Mouse (Mus musculus) bone marrow, adult 2 months (tissue): ENCODE measurements at regions not wholly inside any gene's neighbourhood (a gene's known extent, or its start where the extent isn't known, plus 50 kb on each side); places are given as distances from the start of the nearest gene placed in this dataset.

Experiments used
- H3K27ac ChIP-seq: fragments of 200-500 bp; 2 replicates; pipeline ENCODE4 v1.5.1; 2012; ENCODE audit warnings: low read depth, mild to moderate bottlenecking, control low read depth, inconsistent platforms, low read length; ENCODE audit not compliant: control insufficient read depth, poor library complexity, insufficient read depth
- H3K4me1 ChIP-seq: fragments of 200-500 bp; 2 replicates; pipeline ENCODE4 v1.6.1; 2011; ENCODE audit warnings: low read length; ENCODE audit not compliant: control insufficient read depth, insufficient read depth
- H3K4me3 ChIP-seq: fragments of 200-500 bp; replicated peaks from 2 replicates; pipeline ENCODE3; 2011; ENCODE audit warnings: mild to moderate bottlenecking, low read depth, low read length, control low read depth; ENCODE audit not compliant: control insufficient read depth
- CTCF ChIP-seq: fragments of 200-500 bp; IDR thresholded peaks from 2 replicates; pipeline ENCODE4 v1.5.1; 2011; ENCODE audit warnings: low read length, control low read depth; ENCODE audit not compliant: control insufficient read depth, insufficient read depth
- POLR2A ChIP-seq: fragments of 200-500 bp; IDR thresholded peaks from 2 replicates; pipeline ENCODE4 v1.6.1; 2011; ENCODE audit warnings: low read depth, mild to moderate bottlenecking, control low read depth, low read length, borderline replicate concordance; ENCODE audit not compliant: control insufficient read depth
- WGBS: fragments of 180-500 bp; shearing (Covaris S2); methylation state at CpG from one replicate; pipeline ENCODE4 v1.1.7; 2018; 5-methylcytosine and 5-hydroxymethylcytosine counted together

- Histone ChIP-seq H3K4me1 (no peaks in the 10 kb centered on the region), H3K27ac (no peak overlapping the region), H3K4me3 (no peak overlapping the region)
- TF ChIP-seq CTCF, result no peak
- no peak for TF ChIP-seq POLR2A
Measured at GRCm38 (mm10) chr8:78013101-78013500, 200.0 kb upstream of the Ttc29 start.

GRCm38 (mm10) chr8:78018430-78019180 is 194.5 kb upstream of the Ttc29 start:
- 67% methylated on average over 4 of the region's 4 CpGs for WGBS
- Histone ChIP-seq H3K4me3 (no peak overlapping the region), H3K4me1 (no peaks in the 10 kb centered on the region), H3K27ac (no peak overlapping the region)
- TF ChIP-seq POLR2A (no peak), CTCF (no peak)

GRCm38 (mm10) chr8:78021473-78021872 is 191.6 kb upstream of the Ttc29 start:
- Histone ChIP-seq H3K4me3 (no peak overlapping the region), H3K4me1 (no peaks in the 10 kb centered on the region), H3K27ac (no peak overlapping the region)
- TF ChIP-seq POLR2A, result no peak
- no peak for TF ChIP-seq CTCF
- 51% methylated on average over 2 of the region's 2 CpGs for WGBS

GRCm38 (mm10) chr8:78022986-78023385 is 190.1 kb upstream of the Ttc29 start:
- no peak overlapping the region for H3K27ac ChIP-seq
- H3K4me1 ChIP-seq, result no peaks in the 10 kb centered on the region
- H3K4me3 ChIP-seq, result no peak overlapping the region
- 67% methylated on average over 5 of the region's 5 CpGs for WGBS
- TF ChIP-seq CTCF (no peak), POLR2A (no peak)

- no peak overlapping the region for H3K27ac ChIP-seq
- no peak overlapping the region for H3K4me3 ChIP-seq
- TF ChIP-seq POLR2A (no peak), CTCF (no peak)
- 23% methylated on average over 7 of the region's 7 CpGs for WGBS
- no peaks in the 10 kb centered on the region for H3K4me1 ChIP-seq
Measured at GRCm38 (mm10) chr8:78023467-78023866, 189.6 kb upstream of the Ttc29 start.

- WGBS, result 65% methylated on average over 4 of the region's 4 CpGs
Measured at GRCm38 (mm10) chr8:78023936-78024335, 189.2 kb upstream of the Ttc29 start.

GRCm38 (mm10) chr8:78024964-78025363 is 188.1 kb upstream of the Ttc29 start:
- TF ChIP-seq CTCF (no peak), POLR2A (no peak)
- no peaks in the 10 kb centered on the region for H3K4me1 ChIP-seq
- H3K27ac ChIP-seq, result no peak overlapping the region
- H3K4me3 ChIP-seq, result no peak overlapping the region
- WGBS, result 79% methylated on average over 5 of the region's 5 CpGs

More at GRCm38 (mm10) chr8:78023936-78024335, 189.2 kb upstream of the Ttc29 start:
- Histone ChIP-seq H3K4me3 (no peak overlapping the region), H3K4me1 (no peaks in the 10 kb centered on the region), H3K27ac (no peak overlapping the region)
- no peak for TF ChIP-seq POLR2A
- no peak for TF ChIP-seq CTCF

- H3K27ac ChIP-seq, result no peak overlapping the region
- no peak overlapping the region for H3K4me3 ChIP-seq
- H3K4me1 ChIP-seq, result no peaks in the 10 kb centered on the region
- 64% methylated on average over 2 of the region's 2 CpGs for WGBS
- no peak for TF ChIP-seq POLR2A
- no peak for TF ChIP-seq CTCF
Measured at GRCm38 (mm10) chr8:78027371-78027770, 185.7 kb upstream of the Ttc29 start.

GRCm38 (mm10) chr8:78028928-78029327 is 184.2 kb upstream of the Ttc29 start:
- 79% methylated on average over 1 of the region's 1 CpGs for WGBS
- Histone ChIP-seq H3K4me1 (no peaks in the 10 kb centered on the region), H3K4me3 (no peak overlapping the region), H3K27ac (no peak overlapping the region)
- TF ChIP-seq POLR2A (no peak), CTCF (no peak)
